Mouse (Mus musculus): ENCODE data around the gene Arl15. TPM values are rescaled to one million over a fixed set of nuclear protein-coding genes. Genes with fewer than 3 reads are reported as not detected.

The Arl15 gene
- polyA plus RNA-seq (2014; fragmentation: Nextera tagmentation; extraction: Ambion mirVana): 9.5 and 11.0 TPM in 2 replicates

- Histone ChIP-seq H3K4me1 (ENCODE audit: control insufficient read depth, insufficient read depth, low read length) (peaks cover 6% of the 10 kb centered on the region), H3K9ac (ENCODE audit: low read length) (peak within 1 kb of the TSS; percentile 88), H3K4me2 (ENCODE audit: low read depth) (peak within 1 kb of the TSS; percentile 75), H3K27ac (ENCODE audit: low read depth, low read length) (peak within 1 kb of the TSS; percentile 83), H3K4me3 (ENCODE audit: low read depth, low read length) (peak within 1 kb of the TSS; percentile 74), H3K9me3 (ENCODE audit: control insufficient read depth, low read length) (no peaks in the 10 kb centered on the region), H3K36me3 (ENCODE audit: control insufficient read depth, insufficient read depth, low read length) (no peaks in the 10 kb centered on the region), H3K27me3 (ENCODE audit: control insufficient read depth, insufficient read depth, low read length) (no peaks in the 10 kb centered on the region)
- ATAC-seq (ENCODE audit: insufficient read depth, low FRiP score, low TSS enrichment): peak; percentile 98
- under 1% methylated on average over 49 of the region's 49 CpGs for WGBS
- DNase-seq (ENCODE audit: low spot score): peak; percentile 98
Observed at GRCm38 (mm10) chr13:113794039-113794704, at the start of gene Arl15. TSS of gene Arl15 (plus strand) at chr13:113794505.

- H3K4me2 ChIP-seq (ENCODE audit: low read depth): no peak overlapping the region
- no peaks in the 10 kb centered on the region for H3K9me3 ChIP-seq (ENCODE audit: control insufficient read depth, low read length)
- ATAC-seq (ENCODE audit: insufficient read depth, low FRiP score, low TSS enrichment): no peak
- H3K9ac ChIP-seq (ENCODE audit: low read length): no peak overlapping the region
- H3K4me3 ChIP-seq (ENCODE audit: low read depth, low read length): no peak overlapping the region
- 50% methylated on average over 2 of the region's 2 CpGs for WGBS
- no peaks in the 10 kb centered on the region for H3K36me3 ChIP-seq (ENCODE audit: control insufficient read depth, insufficient read depth, low read length)
- H3K4me1 ChIP-seq (ENCODE audit: control insufficient read depth, insufficient read depth, low read length): no peaks in the 10 kb centered on the region
- no peak for DNase-seq (ENCODE audit: low spot score)
- no peaks in the 10 kb centered on the region for H3K27me3 ChIP-seq (ENCODE audit: control insufficient read depth, insufficient read depth, low read length)
- H3K27ac ChIP-seq (ENCODE audit: low read depth, low read length): no peak overlapping the region
Observed at GRCm38 (mm10) chr13:113745301-113745700, 49.0 kb upstream of the Arl15 start.

- DNase-seq (ENCODE audit: low spot score) (no peak), ATAC-seq (ENCODE audit: insufficient read depth, low FRiP score, low TSS enrichment) (no peak)
- Histone ChIP-seq H3K4me3 (ENCODE audit: low read depth, low read length) (no peak overlapping the region), H3K36me3 (ENCODE audit: control insufficient read depth, insufficient read depth, low read length) (no peaks in the 10 kb centered on the region), H3K4me2 (ENCODE audit: low read depth) (no peak overlapping the region), H3K27me3 (ENCODE audit: control insufficient read depth, insufficient read depth, low read length) (no peaks in the 10 kb centered on the region), H3K27ac (ENCODE audit: low read depth, low read length) (no peak overlapping the region), H3K9me3 (ENCODE audit: control insufficient read depth, low read length) (no peaks in the 10 kb centered on the region), H3K4me1 (ENCODE audit: control insufficient read depth, insufficient read depth, low read length) (no peaks in the 10 kb centered on the region), H3K9ac (ENCODE audit: low read length) (no peak overlapping the region)
- WGBS: 65% methylated on average over 5 of the region's 5 CpGs
Observed at GRCm38 (mm10) chr13:113750766-113751165, 43.5 kb upstream of the Arl15 start.

- H3K4me2 ChIP-seq (ENCODE audit: low read depth): no peak overlapping the region
- 74% methylated on average over 9 of the region's 9 CpGs for WGBS
- DNase-seq (ENCODE audit: low spot score) (no peak), ATAC-seq (ENCODE audit: insufficient read depth, low FRiP score, low TSS enrichment) (no peak)
- no peaks in the 10 kb centered on the region for H3K27me3 ChIP-seq (ENCODE audit: control insufficient read depth, insufficient read depth, low read length)
- H3K9me3 ChIP-seq (ENCODE audit: control insufficient read depth, low read length): no peaks in the 10 kb centered on the region
- H3K36me3 ChIP-seq (ENCODE audit: control insufficient read depth, insufficient read depth, low read length): no peaks in the 10 kb centered on the region
- no peak overlapping the region for H3K27ac ChIP-seq (ENCODE audit: low read depth, low read length)
- no peak overlapping the region for H3K9ac ChIP-seq (ENCODE audit: low read length)
- H3K4me1 ChIP-seq (ENCODE audit: control insufficient read depth, insufficient read depth, low read length): no peaks in the 10 kb centered on the region
- H3K4me3 ChIP-seq (ENCODE audit: low read depth, low read length): no peak overlapping the region
Observed at GRCm38 (mm10) chr13:113754731-113755689, 39.3 kb upstream of the Arl15 start.

- Histone ChIP-seq H3K27me3 (ENCODE audit: control insufficient read depth, insufficient read depth, low read length) (no peaks in the 10 kb centered on the region), H3K4me3 (ENCODE audit: low read depth, low read length) (no peak overlapping the region), H3K36me3 (ENCODE audit: control insufficient read depth, insufficient read depth, low read length) (no peaks in the 10 kb centered on the region), H3K9me3 (ENCODE audit: control insufficient read depth, low read length) (no peaks in the 10 kb centered on the region), H3K4me2 (ENCODE audit: low read depth) (no peak overlapping the region), H3K9ac (ENCODE audit: low read length) (no peak overlapping the region), H3K27ac (ENCODE audit: low read depth, low read length) (no peak overlapping the region), H3K4me1 (ENCODE audit: control insufficient read depth, insufficient read depth, low read length) (no peaks in the 10 kb centered on the region)
- 41% methylated on average over 6 of the region's 6 CpGs for WGBS
- no peak for ATAC-seq (ENCODE audit: insufficient read depth, low FRiP score, low TSS enrichment)
- no peak for DNase-seq (ENCODE audit: low spot score)
Observed at GRCm38 (mm10) chr13:113755779-113756178, 38.5 kb upstream of the Arl15 start.

GRCm38 (mm10) chr13:113761717-113762116 lies 32.6 kb upstream of the Arl15 start:
- Histone ChIP-seq H3K36me3 (ENCODE audit: control insufficient read depth, insufficient read depth, low read length) (no peaks in the 10 kb centered on the region), H3K27me3 (ENCODE audit: control insufficient read depth, insufficient read depth, low read length) (no peaks in the 10 kb centered on the region), H3K4me1 (ENCODE audit: control insufficient read depth, insufficient read depth, low read length) (no peaks in the 10 kb centered on the region), H3K9me3 (ENCODE audit: control insufficient read depth, low read length) (no peaks in the 10 kb centered on the region), H3K9ac (ENCODE audit: low read length) (no peak overlapping the region), H3K4me3 (ENCODE audit: low read depth, low read length) (no peak overlapping the region), H3K27ac (ENCODE audit: low read depth, low read length) (no peak overlapping the region), H3K4me2 (ENCODE audit: low read depth) (no peak overlapping the region)
- 97% methylated on average over 11 of the region's 11 CpGs for WGBS
- DNase-seq (ENCODE audit: low spot score) (no peak), ATAC-seq (ENCODE audit: insufficient read depth, low FRiP score, low TSS enrichment) (no peak)

- WGBS: 87% methylated on average over 14 of the region's 14 CpGs
- Histone ChIP-seq H3K4me1 (ENCODE audit: control insufficient read depth, insufficient read depth, low read length) (no peaks in the 10 kb centered on the region), H3K27ac (ENCODE audit: low read depth, low read length) (no peak overlapping the region), H3K36me3 (ENCODE audit: control insufficient read depth, insufficient read depth, low read length) (no peaks in the 10 kb centered on the region), H3K9me3 (ENCODE audit: control insufficient read depth, low read length) (no peaks in the 10 kb centered on the region), H3K4me2 (ENCODE audit: low read depth) (no peak overlapping the region), H3K9ac (ENCODE audit: low read length) (no peak overlapping the region), H3K27me3 (ENCODE audit: control insufficient read depth, insufficient read depth, low read length) (no peaks in the 10 kb centered on the region), H3K4me3 (ENCODE audit: low read depth, low read length) (no peak overlapping the region)
- ATAC-seq (ENCODE audit: insufficient read depth, low FRiP score, low TSS enrichment) (no peak), DNase-seq (ENCODE audit: low spot score) (no peak)
Observed at GRCm38 (mm10) chr13:113762766-113763516, 31.4 kb upstream of the Arl15 start.

- no peaks in the 10 kb centered on the region for H3K36me3 ChIP-seq (ENCODE audit: control insufficient read depth, insufficient read depth, low read length)
- no peaks in the 10 kb centered on the region for H3K27me3 ChIP-seq (ENCODE audit: control insufficient read depth, insufficient read depth, low read length)
- WGBS: 54% methylated on average over 3 of the region's 3 CpGs
- ATAC-seq (ENCODE audit: insufficient read depth, low FRiP score, low TSS enrichment): no peak
- H3K9me3 ChIP-seq (ENCODE audit: control insufficient read depth, low read length): no peaks in the 10 kb centered on the region
- H3K4me3 ChIP-seq (ENCODE audit: low read depth, low read length): no peak overlapping the region
- no peak overlapping the region for H3K27ac ChIP-seq (ENCODE audit: low read depth, low read length)
- no peak overlapping the region for H3K4me2 ChIP-seq (ENCODE audit: low read depth)
- H3K9ac ChIP-seq (ENCODE audit: low read length): no peak overlapping the region
- no peak for DNase-seq (ENCODE audit: low spot score)
- no peaks in the 10 kb centered on the region for H3K4me1 ChIP-seq (ENCODE audit: control insufficient read depth, insufficient read depth, low read length)
Observed at GRCm38 (mm10) chr13:113765411-113765810, 28.9 kb upstream of the Arl15 start.

All from neural tube, embryonic 11.5 days (tissue).